Mouse (Mus musculus) gastrocnemius, adult 8-10 months (tissue): Measurements from ENCODE around the gene Wnt10a. TPM values are rescaled to one million over a fixed set of nuclear protein-coding genes. Genes with fewer than 3 reads are reported as not detected.
A peak's percentile ranks its signal among the peaks of the same experiment; 100 is the strongest.
"Not testable (repeated sequence)": the region's sequence is repeated elsewhere in the genome, so short reads cannot be mapped to it uniquely, and the experiment has no call there.

ENCODE experiments used
- DNase-seq, 2 experiments: peaks; one replicate each; pipeline ENCODE4 v3.0.0; 2022; ENCODE audit warnings: low spot score in 2 of 2
- total RNA-seq, 4 experiments: library from RNA; stranded (reverse); gene quantifications; 2 replicates each; pipeline ENCODE4 v1.2.4; 2022

The Wnt10a gene
- total RNA-seq, 4 experiments from 2014 or later, result 0.16 TPM; not detected in 3

DNA sequence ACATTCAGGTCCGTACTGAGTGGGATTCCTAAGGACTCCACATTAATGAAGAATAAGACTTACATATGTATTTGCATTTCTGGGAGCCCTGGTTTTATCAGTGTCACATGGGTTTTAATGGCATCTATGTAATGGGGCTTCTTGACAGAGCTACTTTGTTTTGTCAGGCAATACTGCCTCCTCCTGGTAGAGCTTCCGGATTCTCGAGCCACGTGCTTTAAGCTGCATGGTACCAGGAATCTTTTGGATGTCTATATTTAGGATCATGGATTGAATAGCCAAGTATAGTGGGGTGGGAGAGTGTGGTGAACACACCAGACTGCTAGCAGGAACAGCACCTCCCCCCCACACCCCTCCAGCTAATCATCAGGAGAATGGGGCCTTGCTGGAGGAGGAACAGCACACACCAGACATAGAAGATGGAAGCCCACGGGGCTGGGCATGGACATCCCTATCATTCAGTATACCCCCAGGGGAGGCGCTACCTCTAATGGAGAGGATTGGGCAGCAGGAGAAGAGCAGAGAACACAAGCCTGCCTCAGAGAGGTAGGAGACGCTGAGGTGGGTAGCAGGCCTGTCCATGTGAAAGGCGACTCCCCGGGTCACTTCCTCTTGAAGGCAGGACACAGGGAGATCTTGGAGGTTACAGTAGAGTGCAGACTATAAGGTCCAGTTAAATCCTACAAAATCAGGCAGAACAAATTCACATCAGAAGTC is 23.8 kb downstream of the Wnt10a start:
- no peak for DNase-seq

- DNase-seq, result not testable (repeated sequence)
Measured at GRCm38 (mm10) chr1:74815965-74816364, 24.6 kb downstream of the Wnt10a start.

DNA sequence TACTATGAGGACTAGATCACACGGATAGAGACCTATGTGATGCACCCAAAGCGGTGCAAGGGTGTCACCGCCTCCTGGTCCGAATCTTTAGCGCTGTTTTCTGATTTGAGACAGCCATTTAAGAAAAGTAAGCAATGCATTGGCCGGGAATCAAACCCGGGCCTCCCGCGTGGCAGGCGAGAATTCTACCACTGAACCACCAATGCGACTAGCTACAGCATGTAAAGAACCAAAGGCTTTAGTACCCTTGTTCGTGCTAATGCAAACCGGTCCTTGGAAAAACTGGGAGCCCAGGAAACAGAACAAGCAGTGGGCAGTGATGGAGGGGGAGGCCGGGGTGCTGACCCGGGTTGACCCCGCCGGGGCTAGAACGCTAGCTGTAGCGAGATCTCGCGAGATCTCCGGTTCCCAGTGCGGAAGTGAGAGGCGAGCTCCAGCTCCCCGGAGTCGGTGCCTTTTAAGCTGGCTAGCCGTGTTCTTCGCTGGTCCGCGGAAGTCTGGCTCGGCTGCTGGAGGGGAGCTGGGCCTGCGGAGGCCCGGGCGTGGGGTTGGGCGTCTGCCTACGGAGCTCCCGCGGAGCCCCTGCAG is 25.4 kb downstream of the Wnt10a start:
- peak; percentile 81 to 86 for DNase-seq

GRCm38 (mm10) chr1:74817219-74817618 is 25.9 kb downstream of the Wnt10a start:
- DNase-seq, result no peak

DNA sequence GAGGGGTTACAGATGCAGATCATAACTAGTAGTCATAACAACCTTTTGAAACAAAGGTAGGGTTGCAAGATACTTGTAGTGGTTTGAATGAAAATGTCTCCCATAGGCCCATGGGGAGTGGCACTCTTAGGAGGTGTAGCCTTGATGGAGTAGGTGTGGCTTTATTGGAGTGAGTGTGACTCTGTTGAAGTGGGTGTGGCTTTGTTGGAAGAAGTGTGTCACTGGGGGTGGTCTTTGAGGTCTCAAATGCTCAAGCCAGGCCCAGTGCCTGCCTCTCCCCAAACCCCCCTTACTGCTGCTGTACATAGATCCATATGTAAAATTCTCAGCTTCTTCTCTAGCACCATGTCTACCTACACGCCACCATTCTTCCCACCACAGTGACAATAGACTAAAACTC is 27.2 kb downstream of the Wnt10a start:
- DNase-seq, result no peak

DNA sequence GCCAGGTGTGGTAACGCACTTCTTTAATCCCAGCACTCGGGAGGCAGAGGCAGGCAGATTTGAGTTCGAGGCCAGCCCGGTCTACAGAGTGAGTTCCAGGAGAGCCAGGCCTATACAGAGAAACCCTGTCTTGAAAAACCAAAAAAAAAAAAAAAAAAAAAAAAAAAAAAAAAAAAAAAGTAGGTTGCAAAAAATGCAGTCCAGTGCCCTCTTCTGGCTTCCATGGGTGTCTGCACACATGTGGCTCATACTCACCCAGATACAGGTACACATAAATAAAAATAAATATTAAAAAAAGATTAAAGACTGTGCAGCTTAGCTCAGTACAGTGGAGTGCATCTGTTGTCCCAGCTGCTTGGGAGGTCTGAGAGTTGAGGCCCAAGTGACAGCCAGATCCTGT is 32.3 kb downstream of the Wnt10a start:
- DNase-seq, result not testable (repeated sequence)

DNA sequence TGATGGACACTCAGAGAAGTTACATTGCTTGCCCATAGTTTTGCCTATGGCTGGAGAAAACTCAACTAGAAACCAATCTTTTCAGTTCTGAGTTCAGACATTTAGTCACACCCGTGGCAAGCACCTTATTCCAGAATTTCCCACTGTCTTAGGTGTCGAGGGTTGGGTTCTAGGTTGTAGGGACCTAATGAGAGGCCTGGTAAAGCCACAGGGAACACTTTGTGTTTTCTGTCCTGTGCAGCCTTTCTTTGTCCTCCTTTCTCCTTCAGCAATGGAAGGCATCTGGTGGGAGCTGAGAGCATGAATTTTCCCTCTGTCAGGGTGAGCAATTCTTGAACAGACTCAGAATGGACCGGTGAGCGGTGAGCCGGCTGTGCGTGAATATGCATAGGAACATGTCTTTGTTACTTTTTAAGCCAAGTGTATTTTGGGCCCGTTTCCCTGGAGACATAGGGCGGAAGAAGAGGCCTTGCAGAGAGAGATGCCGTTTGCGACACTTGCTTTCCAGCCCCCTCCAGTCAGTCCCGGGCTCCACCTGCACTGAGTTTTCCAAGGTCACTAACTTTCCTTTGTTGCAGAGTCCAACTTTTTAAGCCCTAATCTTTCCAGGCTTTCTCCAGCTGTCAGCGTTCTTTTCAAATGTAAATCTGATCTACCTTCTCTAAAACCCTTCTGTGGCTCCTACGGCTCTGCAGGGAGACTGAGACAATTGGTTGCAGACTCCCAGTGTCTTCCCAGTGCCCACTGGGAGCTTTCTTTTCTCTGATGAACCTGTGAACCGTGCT is 33.4 kb downstream of the Wnt10a start:
- DNase-seq, result no peak

- DNase-seq, result no peak
Measured at GRCm38 (mm10) chr1:74830061-74830460, 38.7 kb downstream of the Wnt10a start.

- DNase-seq, result no peak
Measured at GRCm38 (mm10) chr1:74833255-74833654, 41.9 kb downstream of the Wnt10a start.

- no peak for DNase-seq
Measured at GRCm38 (mm10) chr1:74843090-74843489, 51.8 kb downstream of the Wnt10a start.

GRCm38 (mm10) chr1:74846341-74846740 is 55.0 kb downstream of the Wnt10a start:
- no peak for DNase-seq

DNA sequence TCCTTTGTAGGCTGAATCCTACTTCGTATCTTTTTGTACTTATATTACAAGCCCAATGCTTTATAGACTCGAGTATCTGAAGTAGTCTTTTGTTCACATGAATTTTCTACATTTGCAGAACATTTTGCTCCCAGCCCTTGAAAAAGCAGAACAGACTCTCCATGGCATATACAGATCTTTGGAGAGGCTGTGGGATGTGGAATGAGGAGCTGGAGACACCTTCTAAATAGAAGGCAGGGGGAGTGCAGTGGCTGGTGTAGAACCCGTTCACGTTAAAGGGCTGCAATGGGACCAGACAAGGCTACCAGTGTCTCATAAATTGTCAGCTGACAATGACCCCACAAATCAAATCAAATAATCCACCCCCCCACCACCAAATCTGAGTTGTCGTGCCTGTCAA is 57.6 kb downstream of the Wnt10a start:
- DNase-seq, result no peak

DNA sequence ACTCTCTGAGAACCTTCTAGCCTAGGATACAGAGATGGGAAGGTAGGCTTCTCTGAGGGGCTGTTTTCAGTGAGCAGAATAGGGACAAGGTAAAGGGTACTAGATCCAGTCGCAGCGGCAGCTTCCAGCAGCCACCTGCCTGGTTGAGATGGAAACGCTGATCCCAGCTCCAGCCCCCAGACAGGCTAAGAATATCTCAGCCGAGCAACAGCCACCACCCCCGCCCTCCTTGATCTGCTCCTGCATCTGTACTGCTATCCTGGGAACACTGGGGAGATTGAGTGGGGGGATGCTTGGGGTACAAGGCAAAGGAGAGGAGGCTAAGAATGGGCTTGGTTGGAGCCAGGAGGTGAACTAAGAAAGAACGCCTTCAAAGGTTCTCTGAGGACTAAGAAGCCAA is 58.9 kb downstream of the Wnt10a start:
- no peak for DNase-seq

- DNase-seq, result no peak
Measured at GRCm38 (mm10) chr1:74851001-74851775, 59.9 kb downstream of the Wnt10a start.

Other genes with a start within 250 kb of the Wnt10a start
- 100 to 1,000 TPM in 2 of 4 experiments, 10 to 100 TPM in 2; 89.2 to 107 (median 97.0) TPM for gene Plcd4, start 248.6 kb upstream of the Wnt10a start, total RNA-seq
- gene Usp37, start 247.2 kb upstream of the Wnt10a start, total RNA-seq, result 10 to 100 TPM in 1 of 4 experiments, 1 to 10 TPM in 3; 6.4 to 11.0 (median 7.2) TPM
- gene Zfp142, start 203.3 kb upstream of the Wnt10a start, total RNA-seq, result 1 to 10 TPM; 5.4 to 9.1 (median 6.6) TPM
- gene Bcs1l, start 203.2 kb upstream of the Wnt10a start, total RNA-seq, result 10 to 100 TPM; 19.7 to 21.8 (median 20.9) TPM
- 10 to 100 TPM; 14.4 to 18.1 (median 16.4) TPM for gene Rnf25, start 190.1 kb upstream of the Wnt10a start, total RNA-seq
- under 1 TPM; 0.11 to 0.49 (median 0.27) TPM for gene Stk36, start 190.1 kb upstream of the Wnt10a start, total RNA-seq
- 10 to 100 TPM in 3 of 4 experiments, 1 to 10 TPM in 1; 9.2 to 18.3 (median 11.4) TPM for gene Ttll4, start 129.8 kb upstream of the Wnt10a start, total RNA-seq
- gene Cyp27a1, start 77.9 kb upstream of the Wnt10a start, total RNA-seq, result 10 to 100 TPM; 44.3 to 72.8 (median 67.1) TPM
- 100 to 1,000 TPM in 3 of 4 experiments, 10 to 100 TPM in 1; 76.0 to 167 (median 125) TPM for gene Prkag3, start 42.3 kb upstream of the Wnt10a start, total RNA-seq
- under 1 TPM in 3 of 4 experiments, not detected in 1; 0.27 to 0.72 (median 0.48) TPM for gene Wnt6, start 19.6 kb upstream of the Wnt10a start, total RNA-seq
- not detected for gene Cdk5r2, start 63.4 kb downstream of the Wnt10a start, total RNA-seq
- not detected for gene Fev, start 93.9 kb downstream of the Wnt10a start, total RNA-seq
- gene Cryba2, start 101.6 kb downstream of the Wnt10a start, total RNA-seq, result not detected
- gene Cfap65, start 144.1 kb downstream of the Wnt10a start, total RNA-seq, result not detected
- gene Ihh, start 160.2 kb downstream of the Wnt10a start, total RNA-seq, result under 1 TPM in 2 of 4 experiments, not detected in 2; 0.16 to 0.19 TPM